Mouse (Mus musculus): ENCODE measurements around the gene Hhatl.

DNA sequence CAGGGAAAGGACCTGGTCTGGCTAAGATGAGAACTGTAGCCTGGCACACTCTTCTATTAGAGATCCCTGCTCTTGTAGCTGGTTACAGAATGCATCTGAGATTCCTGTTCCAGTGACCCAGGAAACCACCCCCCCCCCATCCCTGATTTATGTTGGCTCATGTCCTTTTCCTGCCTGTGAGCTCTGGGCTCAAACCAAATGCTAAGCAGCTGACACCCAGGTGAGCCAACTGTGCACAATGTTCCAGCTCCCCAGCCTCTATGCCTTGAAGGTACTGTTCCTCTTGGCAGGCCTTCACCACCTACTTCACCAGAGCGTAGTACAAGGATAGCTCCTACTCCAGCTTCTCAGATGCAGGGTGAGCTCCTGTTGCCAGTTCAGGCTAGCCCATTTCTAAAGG lies 30.7 kb upstream of the Hhatl start:
- no peak for TF ChIP-seq CTCF (IDR thresholded peaks at IDR 0.05; ENCODE audit: borderline replicate concordance, insufficient read depth, low read length)
- no peak for TF ChIP-seq POLR2A (IDR thresholded peaks at IDR 0.05; ENCODE audit: low read depth, low read length)

Measured in embryonic fibroblast, embryonic 13.5 days (primary cell).